7 mouse cellular contexts compared by ENCODE assay signal in the genomic region with DNA sequence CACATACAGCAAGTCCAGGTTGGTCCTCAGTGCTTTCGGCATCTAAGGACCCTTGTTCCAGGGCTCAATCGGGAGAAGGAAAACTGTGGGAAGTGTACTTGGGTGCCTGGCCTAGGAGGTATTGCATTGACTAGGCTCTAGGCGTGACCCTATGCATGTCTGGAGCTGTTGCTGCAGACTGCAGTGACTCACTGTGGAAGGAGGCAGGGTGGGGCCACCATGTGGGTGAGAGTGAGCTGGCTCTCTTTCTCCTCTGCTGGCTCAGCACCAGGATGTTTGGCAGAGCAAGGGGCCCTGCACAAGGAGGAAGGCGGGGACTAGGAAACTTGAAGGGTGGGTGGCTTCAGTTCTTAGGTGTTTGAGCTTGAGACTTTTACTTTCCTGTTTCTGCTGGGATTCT. TPM values are rescaled to one million over a fixed set of nuclear protein-coding genes. Genes with fewer than 3 reads are reported as not detected.
DNase-seq lines count a peak whose midpoint lies in the region; ATAC-seq and TF ChIP-seq lines count a peak whose summit lies in the region.

No protein-coding gene starts in this region.

- peak; percentile 87 for ATAC-seq in intestine, embryonic 14.5 days (replicated peaks; ENCODE audit: low FRiP score, low TSS enrichment, low read depth)
- peak; percentile 88 for ATAC-seq in limb, embryonic 14.5 days (ENCODE audit: low FRiP score, low read depth)

- H3K4me1 ChIP-seq in MEL (ENCODE audit: control insufficient read depth in 1 of 2, insufficient read depth in 2 of 2, low read length in 2 of 2) = peaks cover 5 to 26% of the 10 kb centered on the region in 2 experiments
- peaks cover 36% of the 10 kb centered on the region for H3K4me1 ChIP-seq in intestine, embryonic 14.5 days (replicated peaks; ENCODE audit: control insufficient read depth, insufficient read depth, low read length)
- H3K4me1 ChIP-seq in limb, embryonic 14.5 days (ENCODE audit: control insufficient read depth, insufficient read depth, low read length) = peaks cover 50% of the 10 kb centered on the region

- no peak; the same call in 1 of the 2 replicates for TF ChIP-seq RAD21 in MEL (IDR thresholded peaks at IDR 0.05; ENCODE audit: low read depth, low read length)

- H3K4me3 ChIP-seq in MEL (ENCODE audit: control insufficient read depth in 1 of 2, insufficient read depth in 1 of 2, low read depth in 2 of 2, low read length in 2 of 2) (no peak overlapping the region), myocyte (no peak overlapping the region)
- no peak overlapping the region for H3K4me3 ChIP-seq in intestine, embryonic 14.5 days (ENCODE audit: low read depth, low read length)
- H3K4me3 ChIP-seq in limb, embryonic 14.5 days (replicated peaks; ENCODE audit: low read length) = no peak overlapping the region

- peak; percentile 28 to 58; a peak in 3 of 4 replicates for TF ChIP-seq EP300 in MEL (IDR thresholded peaks at IDR 0.05; ENCODE audit: low read depth in 1 of 2, low read length in 2 of 2)

- peak in 1 of 3 experiments; percentile 18; a peak in 1 of 6 replicates for TF ChIP-seq CTCF in MEL (IDR thresholded peaks at IDR 0.05 in 2 of 3, conservative IDR thresholded peaks at IDR 0.05 in 1 of 3; ENCODE audit: control insufficient read depth in 1 of 3, insufficient read depth in 1 of 3, low read depth in 2 of 3, low read length in 3 of 3, poor library complexity in 1 of 3, severe bottlenecking in 1 of 3)

- no peak overlapping the region for H3ac ChIP-seq in myocyte (ENCODE audit: control insufficient read depth, insufficient read length)

- H3K27me3 ChIP-seq in MEL (ENCODE audit: control insufficient read depth in 1 of 2, insufficient read depth in 2 of 2, low read length in 2 of 2) = no peaks in the 10 kb centered on the region
- no peaks in the 10 kb centered on the region for H3K27me3 ChIP-seq in intestine, embryonic 14.5 days (replicated peaks; ENCODE audit: control insufficient read depth, insufficient read depth, low read length)
- H3K27me3 ChIP-seq in limb, embryonic 14.5 days (ENCODE audit: control insufficient read depth, insufficient read depth, low read length) = no peaks in the 10 kb centered on the region
- H3K27me3 ChIP-seq in myocyte (ENCODE audit: control insufficient read depth, insufficient read depth, insufficient read length) = no peaks in the 10 kb centered on the region

- H3K4me2 ChIP-seq in intestine, embryonic 14.5 days (ENCODE audit: low read length) = 0 out of 2 replicates have a peak overlapping the region, but pooled peaks have one; percentile 6
- H3K4me2 ChIP-seq in limb, embryonic 14.5 days (replicated peaks; ENCODE audit: low read depth, low read length, severe bottlenecking) = peak overlapping the region; percentile 22
- peak overlapping the region; percentile 100 for H3K4me2 ChIP-seq in myocyte (ENCODE audit: low read depth)

- no peaks in the 10 kb centered on the region for H3K9me3 ChIP-seq in MEL (replicated peaks; ENCODE audit: insufficient read depth, low read length)
- H3K9me3 ChIP-seq in intestine, embryonic 14.5 days (ENCODE audit: control insufficient read depth, low read length) = no peaks in the 10 kb centered on the region
- no peaks in the 10 kb centered on the region for H3K9me3 ChIP-seq in limb, embryonic 14.5 days (ENCODE audit: control insufficient read depth, low read length)

- H3K36me3 ChIP-seq in MEL (ENCODE audit: control insufficient read depth in 1 of 2, insufficient read depth in 2 of 2, low read length in 2 of 2) (peaks cover 0 to 13% of the 10 kb centered on the region in 2 experiments; a peak in 2 of 4 replicates), myocyte (ENCODE audit: control insufficient read depth, insufficient read depth) (peaks cover 37% of the 10 kb centered on the region)
- H3K36me3 ChIP-seq in intestine, embryonic 14.5 days (ENCODE audit: control insufficient read depth, insufficient read depth, low read length) = peaks cover 27% of the 10 kb centered on the region
- H3K36me3 ChIP-seq in limb, embryonic 14.5 days (ENCODE audit: control insufficient read depth, insufficient read depth, low read length) = peaks cover 32% of the 10 kb centered on the region

- H3K27ac ChIP-seq in MEL (ENCODE audit: control insufficient read depth, low read depth, low read length) = peak overlapping the region; percentile 45
- peak overlapping the region; percentile 64; the same call in 1 of the 2 replicates for H3K27ac ChIP-seq in intestine, embryonic 14.5 days (ENCODE audit: low read depth)
- H3K27ac ChIP-seq in limb, embryonic 14.5 days (replicated peaks; ENCODE audit: low read depth, low read length) = peak overlapping the region; percentile 75

- H3K9ac ChIP-seq in MEL (ENCODE audit: control insufficient read depth, low read depth, low read length, poor library complexity, severe bottlenecking) = peak overlapping the region; percentile 19; the same call in 1 of the 2 replicates
- H3K9ac ChIP-seq in intestine, embryonic 14.5 days (ENCODE audit: low read length) = 0 out of 2 replicates have a peak overlapping the region, but pooled peaks have one; percentile 2
- no peak overlapping the region for H3K9ac ChIP-seq in limb, embryonic 14.5 days (ENCODE audit: low read depth, low read length, severe bottlenecking)

- 36% methylated on average over 4 of the region's 4 CpGs for WGBS in intestine, embryonic 14.5 days
- 39% methylated on average over 4 of the region's 4 CpGs for WGBS in limb, embryonic 14.5 days

- no peaks in the 10 kb centered on the region for H3K79me2 ChIP-seq in MEL (ENCODE audit: control insufficient read depth, insufficient read depth, low read length, poor library complexity)
- H3K79me2 ChIP-seq in myocyte (ENCODE audit: control insufficient read depth, insufficient read depth) = peaks cover 99% of the 10 kb centered on the region

- peak; percentile 93 for DNase-seq in MEL (ENCODE audit: low read depth, low spot score)
- DNase-seq in adrenal gland, postnatal 25 days = peak; percentile 83
- peak; percentile 83 for DNase-seq in gastrocnemius, postnatal 10 days
- peak; percentile 79 for DNase-seq in intestine, embryonic 14.5 days (ENCODE audit: low spot score)
- peak; percentile 89 for DNase-seq in limb, embryonic 14.5 days (ENCODE audit: low spot score)
- DNase-seq in thymus, adult 18-20 months = peak; percentile 57 to 74

- no peak for TF ChIP-seq POLR2A in MEL (IDR thresholded peaks at IDR 0.05; ENCODE audit: control insufficient read depth in 1 of 2, insufficient read depth in 1 of 2, low read depth in 1 of 2, low read length in 2 of 2, poor library complexity in 1 of 2)
- TF ChIP-seq POLR2A in limb, embryonic 14.5 days (IDR thresholded peaks at IDR 0.05; ENCODE audit: borderline replicate concordance, extremely low read depth, insufficient read depth, insufficient read length) = no peak
- peak; percentile 38 for TF ChIP-seq POLR2A in myocyte (IDR thresholded peaks at IDR 0.05; ENCODE audit: insufficient read length, low read depth)

TF ChIP-seq in MEL, 35 proteins besides CTCF, POLR2A, EP300 and RAD21 (continues in another document):
- TF ChIP-seq CHD1 (IDR thresholded peaks at IDR 0.05; ENCODE audit: low read depth, low read length) (no peak), USF1 (IDR thresholded peaks at IDR 0.05; ENCODE audit: low read depth, low read length) (no peak)

TF ChIP-seq in myocyte, 11 proteins besides CTCF, POLR2A, EP300 and RAD21 (continues in another document):
- TF ChIP-seq SRF (IDR thresholded peaks at IDR 0.05; ENCODE audit: control insufficient read depth, insufficient read length, low read depth) = no peak

RNA-seq across cellular contexts. Expression of gene Ahnak, which starts 8.5 kb away (rescaled TPM):
- total RNA-seq in MEL (2012; rRNA removed) = 1.2 and 1.3 TPM in 2 replicates
- polyA plus RNA-seq in MEL (2012; ENCODE audit: insufficient read depth in 1 of 2, insufficient read length in 2 of 2, low read depth in 1 of 2, low replicate concordance in 2 of 2, missing spikeins in 1 of 2) (1 to 10 TPM in 1 of 2 experiments, not detected in 1; 2.2 TPM), myocyte (2012; fragmentation: generic; extraction: Trizol) (93.3 TPM)
- total RNA-seq in adrenal gland, postnatal 25 days (2021) = 93.0 and 106 TPM in 2 replicates
- 100 to 1,000 TPM; 235 to 267 TPM for total RNA-seq in gastrocnemius, postnatal 10 days (2021)
- 21.6 and 22.2 TPM in 2 replicates for polyA plus RNA-seq in intestine, embryonic 14.5 days (2014; fragmentation: Nextera tagmentation; extraction: Ambion mirVana)
- polyA plus RNA-seq in limb, embryonic 14.5 days (2012; rRNA removed) = 21.6 and 31.4 TPM in 2 replicates
- 61.5 and 61.6 TPM in 2 replicates for polyA plus RNA-seq in limb, embryonic 14.5 days (2014; fragmentation: Nextera tagmentation; extraction: Ambion mirVana)

RNA-seq across cellular contexts. Expression of gene Eef1g, which starts 30.7 kb away (rescaled TPM):
- 1,362 and 1,397 TPM in 2 replicates for total RNA-seq in MEL (2012; rRNA removed)
- polyA plus RNA-seq in MEL (2012; ENCODE audit: insufficient read depth in 1 of 2, insufficient read length in 2 of 2, low read depth in 1 of 2, low replicate concordance in 2 of 2, missing spikeins in 1 of 2) (1,000 to 10,000 TPM; 1,691 to 1,817 TPM), myocyte (2012; fragmentation: generic; extraction: Trizol) (896 TPM)
- 327 and 416 TPM in 2 replicates for total RNA-seq in adrenal gland, postnatal 25 days (2021)
- 100 to 1,000 TPM; 640 to 671 TPM for total RNA-seq in gastrocnemius, postnatal 10 days (2021)
- polyA plus RNA-seq in intestine, embryonic 14.5 days (2014; fragmentation: Nextera tagmentation; extraction: Ambion mirVana) = 501 and 531 TPM in 2 replicates
- polyA plus RNA-seq in limb, embryonic 14.5 days (2012; rRNA removed) = 530 and 577 TPM in 2 replicates
- polyA plus RNA-seq in limb, embryonic 14.5 days (2014; fragmentation: Nextera tagmentation; extraction: Ambion mirVana) = 499 and 500 TPM in 2 replicates

RNA-seq across cellular contexts. Expression of gene Tut1, which starts 43.9 kb away (rescaled TPM):
- total RNA-seq in MEL (2012; rRNA removed) = 54.6 and 54.9 TPM in 2 replicates
- polyA plus RNA-seq in MEL (2012; ENCODE audit: insufficient read depth in 1 of 2, insufficient read length in 2 of 2, low read depth in 1 of 2, low replicate concordance in 2 of 2, missing spikeins in 1 of 2) (10 to 100 TPM in 1 of 2 experiments, not detected in 1; 68.2 TPM), myocyte (2012; fragmentation: generic; extraction: Trizol) (24.9 TPM)
- 23.1 and 23.6 TPM in 2 replicates for total RNA-seq in adrenal gland, postnatal 25 days (2021)
- 10 to 100 TPM in 1 of 2 experiments, 1 to 10 TPM in 1; 9.1 to 11.2 TPM for total RNA-seq in gastrocnemius, postnatal 10 days (2021)
- 33.3 and 33.5 TPM in 2 replicates for polyA plus RNA-seq in intestine, embryonic 14.5 days (2014; fragmentation: Nextera tagmentation; extraction: Ambion mirVana)
- polyA plus RNA-seq in limb, embryonic 14.5 days (2012; rRNA removed) = 28.6 and 33.6 TPM in 2 replicates
- 27.6 and 29.2 TPM in 2 replicates for polyA plus RNA-seq in limb, embryonic 14.5 days (2014; fragmentation: Nextera tagmentation; extraction: Ambion mirVana)

RNA-seq across cellular contexts. Expression of gene Mta2, which starts 55.9 kb away (rescaled TPM):
- 150 and 171 TPM in 2 replicates for total RNA-seq in MEL (2012; rRNA removed)
- 100 to 1,000 TPM; 116 to 167 TPM for polyA plus RNA-seq in MEL (2012; ENCODE audit: insufficient read depth in 1 of 2, insufficient read length in 2 of 2, low read depth in 1 of 2, low replicate concordance in 2 of 2, missing spikeins in 1 of 2)
- total RNA-seq in adrenal gland, postnatal 25 days (2021) = 98.6 and 104 TPM in 2 replicates
- total RNA-seq in gastrocnemius, postnatal 10 days (2021) = 10 to 100 TPM; 37.7 to 49.7 TPM
- polyA plus RNA-seq in intestine, embryonic 14.5 days (2014; fragmentation: Nextera tagmentation; extraction: Ambion mirVana) = 40.3 and 40.7 TPM in 2 replicates
- polyA plus RNA-seq in limb, embryonic 14.5 days (2012; rRNA removed) = 63.4 and 76.5 TPM in 2 replicates
- 43.8 and 47.2 TPM in 2 replicates for polyA plus RNA-seq in limb, embryonic 14.5 days (2014; fragmentation: Nextera tagmentation; extraction: Ambion mirVana)
- polyA plus RNA-seq in myocyte (2012; fragmentation: generic; extraction: Trizol) = 81.5 TPM

Comparison
In these comparisons a context has a peak if more than half of its experiments do, and no peak if none do; other contexts are left out.
1. H3K4me2 ChIP-seq: peak in every context shown above with its lines; median percentile 100 in myocyte; 22 in limb, embryonic 14.5 days; 6 in intestine, embryonic 14.5 days.